Mouse (Mus musculus) limb, embryonic 14.5 days (tissue): Measurements from ENCODE around the gene Pla2g2d. TPM values are rescaled to one million over a fixed set of nuclear protein-coding genes. Genes with fewer than 3 reads are reported as not detected.

ENCODE experiments used
- ATAC-seq: fragments of 200-750 bp; cut with Nextera tagmentation; 2 replicates; pipeline ENCODE4 v1.8.0; 2017; ENCODE audit warnings: low read depth, moderate number of reproducible peaks, moderate TSS enrichment; ENCODE audit not compliant: low FRiP score
- DNase-seq: peaks from one replicate; pipeline ENCODE4 v3.0.0-alpha.2; 2015; ENCODE audit warnings: low spot score
- H3K27ac ChIP-seq: fragments of 300-500 bp; sonication (generic); replicated peaks from 2 replicates; pipeline ENCODE4 v1.5.1; 2014; ENCODE audit warnings: low read depth, mild to moderate bottlenecking, low read length, moderate library complexity, mixed read lengths
- H3K27me3 ChIP-seq: fragments of 300-500 bp; sonication (generic); 2 replicates; pipeline ENCODE4 v1.6.1; 2014; ENCODE audit warnings: low read length, mixed read lengths; ENCODE audit not compliant: control insufficient read depth, insufficient read depth
- H3K36me3 ChIP-seq: fragments of 300-500 bp; sonication (generic); 2 replicates; pipeline ENCODE4 v1.6.1; 2014; ENCODE audit warnings: mild to moderate bottlenecking, low read length, moderate library complexity, mixed read lengths; ENCODE audit not compliant: control insufficient read depth, insufficient read depth
- H3K4me1 ChIP-seq: fragments of 300-500 bp; sonication (generic); 2 replicates; pipeline ENCODE4 v1.6.1; 2014; ENCODE audit warnings: antibody characterized with exemption, low read length, mixed read lengths; ENCODE audit not compliant: control insufficient read depth, insufficient read depth
- H3K4me2 ChIP-seq: fragments of 300-500 bp; sonication (generic); replicated peaks from 2 replicates; pipeline ENCODE4 v1.6.1; 2014; ENCODE audit warnings: low read depth, mild to moderate bottlenecking, low read length, moderate library complexity; ENCODE audit not compliant: severe bottlenecking
- H3K4me3 ChIP-seq: fragments of 300-500 bp; sonication (generic); replicated peaks from 2 replicates; pipeline ENCODE4 v1.5.1; 2014; ENCODE audit warnings: low read length
- H3K9ac ChIP-seq: fragments of 300-500 bp; sonication (generic); 2 replicates; pipeline ENCODE4 v1.6.1; 2014; ENCODE audit warnings: mild to moderate bottlenecking, low read depth, low read length, moderate library complexity; ENCODE audit not compliant: severe bottlenecking
- H3K9me3 ChIP-seq: fragments of 300-500 bp; sonication (generic); 2 replicates; pipeline ENCODE4 v1.6.1; 2016; ENCODE audit warnings: low read length; ENCODE audit not compliant: control insufficient read depth
- POLR2A ChIP-seq: fragments of 200-500 bp; IDR thresholded peaks from 2 replicates; pipeline ENCODE4 v1.8.0; 2012; ENCODE audit warnings: inconsistent platforms, mild to moderate bottlenecking, moderate library complexity, borderline replicate concordance; ENCODE audit not compliant: insufficient read depth, insufficient read length; ENCODE audit errors: extremely low read depth
- WGBS: fragments of 180-500 bp; shearing (Covaris S2); extraction: QIAGEN DNeasy Blood & Tissue Kit; methylation state at CpG from one replicate; pipeline ENCODE4 v1.1.7; 2014; 5-methylcytosine and 5-hydroxymethylcytosine counted together
- polyA plus RNA-seq, 2 experiments: library from polyadenylated mRNA; depleted of rRNA in 1 of 2; stranded (reverse) in 1 of 2; unstranded in 1 of 2; fragments of >200 nt; fragmentation: Nextera tagmentation in 1 of 2; extraction: Ambion mirVana in 1 of 2; gene quantifications; 2 replicates each; pipeline versions ENCODE4 v1.2.1 to v1.2.3; 2012 to 2014

The Pla2g2d gene
- polyA plus RNA-seq, 2 experiments: 0.10 to 0.15 TPM

DNA sequence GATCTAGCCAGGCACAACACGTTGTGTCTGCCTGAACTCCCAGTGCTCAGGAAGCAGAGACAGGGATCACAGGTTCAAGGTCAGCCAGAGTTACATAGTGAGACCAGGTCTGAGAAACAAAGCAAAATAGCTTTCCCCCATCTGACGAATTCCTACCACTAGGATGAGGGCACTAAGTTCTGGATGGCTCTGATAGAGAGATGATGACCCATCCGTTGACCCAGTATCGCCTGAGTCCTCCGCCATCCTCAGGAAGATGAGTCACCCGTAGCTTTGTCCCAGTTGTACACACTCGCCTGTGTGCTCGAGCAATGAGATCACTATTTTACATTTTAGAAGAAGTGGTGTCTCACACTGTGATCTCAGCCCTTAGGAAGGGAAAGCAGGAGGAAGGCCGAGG is 13.3 kb upstream of the Pla2g2d start:
- Histone ChIP-seq H3K9ac (no peak overlapping the region), H3K9me3 (no peaks in the 10 kb centered on the region), H3K36me3 (no peaks in the 10 kb centered on the region), H3K4me3 (no peak overlapping the region), H3K4me1 (no peaks in the 10 kb centered on the region), H3K27ac (no peak overlapping the region), H3K27me3 (no peaks in the 10 kb centered on the region), H3K4me2 (no peak overlapping the region)
- 83% methylated on average over 9 of the region's 9 CpGs for WGBS
- no peak for ATAC-seq
- DNase-seq: no peak
- TF ChIP-seq POLR2A: no peak

DNA sequence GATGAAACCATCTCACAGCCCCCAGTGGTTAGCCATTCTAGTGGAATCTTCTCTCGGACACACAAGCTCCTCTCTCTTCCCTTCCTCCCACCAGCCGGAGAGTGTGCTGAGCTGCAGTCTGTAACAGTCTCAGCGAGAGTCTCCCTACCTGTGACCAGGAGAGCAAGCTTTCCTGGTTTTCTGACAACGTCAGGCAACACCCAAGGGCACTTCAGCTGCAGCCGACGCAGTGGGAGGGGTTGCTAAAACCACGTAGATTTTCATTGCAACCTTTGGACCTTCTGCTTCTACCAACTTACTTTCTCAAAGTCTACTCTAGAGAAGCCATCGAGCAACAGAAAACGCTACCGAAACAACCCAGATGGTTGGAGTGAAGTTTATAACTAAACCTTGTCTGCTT is 3.6 kb upstream of the Pla2g2d start:
- H3K4me1 ChIP-seq: no peaks in the 10 kb centered on the region
- H3K36me3 ChIP-seq: no peaks in the 10 kb centered on the region
- H3K9ac ChIP-seq: no peak overlapping the region
- H3K27me3 ChIP-seq: no peaks in the 10 kb centered on the region
- H3K4me3 ChIP-seq: no peak overlapping the region
- no peak overlapping the region for H3K27ac ChIP-seq
- H3K9me3 ChIP-seq: no peaks in the 10 kb centered on the region
- DNase-seq (no peak), ATAC-seq (no peak)
- 73% methylated on average over 10 of the region's 10 CpGs for WGBS
- H3K4me2 ChIP-seq: no peak overlapping the region
- no peak for TF ChIP-seq POLR2A

DNA sequence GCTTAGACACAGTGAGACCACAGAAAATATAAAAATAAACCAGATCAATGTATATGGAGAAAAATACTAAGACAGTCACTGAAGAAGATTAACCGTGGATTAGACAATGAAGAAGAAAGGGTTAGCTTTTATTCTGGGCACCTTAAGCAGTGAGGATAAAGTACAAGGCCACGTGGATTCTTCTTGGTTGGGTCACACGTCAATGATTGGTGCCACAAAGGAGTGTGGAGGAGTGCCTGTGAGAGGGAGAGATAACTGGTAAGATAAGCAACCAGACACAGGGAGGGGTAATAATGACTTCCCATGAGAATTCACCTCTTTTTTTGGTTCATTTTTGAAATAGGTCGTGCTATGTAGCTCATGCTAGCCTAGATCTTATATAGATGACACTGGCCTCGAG is 3.1 kb upstream of the Pla2g2d start:
- H3K36me3 ChIP-seq: no peaks in the 10 kb centered on the region
- DNase-seq: no peak
- no peak for ATAC-seq
- H3K9ac ChIP-seq: no peak overlapping the region
- H3K4me1 ChIP-seq: no peaks in the 10 kb centered on the region
- H3K27ac ChIP-seq: no peak overlapping the region
- H3K27me3 ChIP-seq: no peaks in the 10 kb centered on the region
- no peak for TF ChIP-seq POLR2A
- H3K4me3 ChIP-seq: no peak overlapping the region
- no peak overlapping the region for H3K4me2 ChIP-seq
- WGBS: 77% methylated on average over 5 of the region's 5 CpGs
- H3K9me3 ChIP-seq: no peaks in the 10 kb centered on the region

- ATAC-seq: no peak
- 30% methylated on average over 20 of the region's 20 CpGs for WGBS
- DNase-seq: no peak
- Histone ChIP-seq H3K4me1 (no peaks in the 10 kb centered on the region), H3K4me3 (no peak overlapping the region), H3K36me3 (no peaks in the 10 kb centered on the region), H3K9me3 (no peaks in the 10 kb centered on the region), H3K4me2 (no peak overlapping the region), H3K27me3 (no peaks in the 10 kb centered on the region), H3K9ac (no peak overlapping the region), H3K27ac (no peak overlapping the region)
- TF ChIP-seq POLR2A: no peak
Measured at GRCm38 (mm10) chr4:138777417-138778407, 2.2 kb downstream of the Pla2g2d start.

DNA sequence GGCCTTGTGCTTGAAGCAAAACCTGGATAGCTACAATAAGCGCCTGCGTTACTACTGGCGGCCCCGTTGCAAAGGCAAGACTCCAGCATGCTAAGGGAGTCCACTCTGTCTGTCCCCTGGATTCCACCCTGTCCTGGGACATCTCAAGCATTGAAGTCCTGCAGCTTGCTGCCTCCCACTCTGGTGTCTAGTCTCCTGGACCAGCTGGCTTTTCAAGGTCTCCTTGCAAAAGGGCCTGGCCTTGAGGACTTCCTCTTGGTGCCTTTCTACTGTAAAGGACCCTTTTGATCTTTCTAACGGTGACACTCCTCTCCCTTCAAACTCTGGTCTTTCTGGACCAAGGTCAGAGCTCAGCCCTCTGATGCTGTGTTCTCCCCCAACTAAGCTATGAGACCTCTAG is 4.8 kb downstream of the Pla2g2d start:
- 86% methylated on average over 5 of the region's 5 CpGs for WGBS
- H3K4me3 ChIP-seq: no peak overlapping the region
- no peaks in the 10 kb centered on the region for H3K4me1 ChIP-seq
- no peak for ATAC-seq
- H3K27ac ChIP-seq: no peak overlapping the region
- DNase-seq: no peak
- no peak overlapping the region for H3K9ac ChIP-seq
- H3K4me2 ChIP-seq: no peak overlapping the region
- H3K36me3 ChIP-seq: no peaks in the 10 kb centered on the region
- no peaks in the 10 kb centered on the region for H3K9me3 ChIP-seq
- no peak for TF ChIP-seq POLR2A
- H3K27me3 ChIP-seq: no peaks in the 10 kb centered on the region
